Mouse (Mus musculus): ENCODE measurements around the gene Mycs. TPM values are rescaled to one million over a fixed set of nuclear protein-coding genes. Genes with fewer than 3 reads are reported as not detected.

Gene Mycs
- total and polyA plus RNA-seq, 3 experiments = not detected

Other genes starting within 250 kb of the Mycs start
- not detected in 2 replicates for gene Btbd35f7, start 199.8 kb upstream of the Mycs start, total RNA-seq (2012; rRNA removed)
- gene Btbd35f7, start 199.8 kb upstream of the Mycs start, polyA plus RNA-seq (2012; ENCODE audit: insufficient read depth in 1 of 2, insufficient read length in 2 of 2, low read depth in 1 of 2, low replicate concordance in 2 of 2, missing spikeins in 1 of 2) = not detected